Mouse (Mus musculus) kidney, adult 2 months (tissue): Measurements from ENCODE around the gene 9130019O22Rik.

Experiments used
- CTCF ChIP-seq: fragments of 200-500 bp; conservative IDR thresholded peaks from 2 replicates; pipeline ENCODE4 v1.5.1; 2011; ENCODE audit warnings: low read depth, mild to moderate bottlenecking, control low read depth, low read length, moderate library complexity, mixed read lengths; ENCODE audit not compliant: insufficient read depth, insufficient read length
- POLR2A ChIP-seq: fragments of 200-500 bp; IDR thresholded peaks from one replicate; pipeline ENCODE4 v1.6.1; 2011; ENCODE audit warnings: low read depth, low read length, control low read depth

DNA sequence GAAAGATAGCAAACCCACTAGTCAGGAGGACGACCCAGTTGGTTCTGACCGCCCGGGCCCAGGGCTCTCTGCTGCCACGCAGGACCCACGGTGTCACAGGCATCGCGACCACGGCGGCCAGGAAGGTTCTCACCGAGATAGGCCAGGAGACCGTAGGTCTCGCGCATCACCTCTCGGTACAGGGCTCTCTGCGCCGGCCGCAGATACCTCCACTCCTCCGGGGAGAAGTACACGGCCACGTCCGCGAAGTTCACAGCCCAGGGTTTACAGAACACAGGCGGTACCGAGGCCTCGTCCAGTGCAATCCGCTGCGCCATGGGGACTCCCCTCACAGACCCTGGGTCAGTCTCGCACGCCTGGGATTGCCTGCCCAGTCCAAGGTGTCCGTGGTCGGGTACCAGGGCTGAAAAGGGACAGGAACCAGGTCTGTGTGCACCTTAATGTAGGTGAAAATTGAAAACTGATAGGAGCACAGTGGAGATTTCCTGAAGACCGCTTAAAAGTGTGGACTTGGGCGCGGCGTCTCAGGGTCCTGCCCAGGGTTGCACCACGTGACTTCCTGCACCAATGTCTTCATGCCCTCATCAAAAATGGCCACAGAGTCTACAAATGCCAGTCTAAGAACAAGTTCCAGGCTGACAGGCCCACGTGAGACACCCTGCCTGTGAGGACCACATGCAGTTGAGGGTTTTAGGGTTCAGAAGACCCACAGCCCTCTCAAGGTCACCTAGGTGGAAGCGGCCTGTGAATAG lies at the start of gene 9130019O22Rik:
- TF ChIP-seq CTCF (no peak), POLR2A (peak; percentile 53)
